In genomic region chr1:58448396-58448795, GRCm38 (mm10) we compare ENCODE assay signal across 22 mouse cellular contexts. TPM values are rescaled to one million over a fixed set of nuclear protein-coding genes. Genes with fewer than 3 reads are reported as not detected.
DNase-seq lines count a peak whose midpoint lies in the region; ATAC-seq and TF ChIP-seq lines count a peak whose summit lies in the region.
"Had no signal": no experiment of that assay in that cellular context is flagged by ENCODE, and none has a peak within 500 bp of the region (broad histone marks: within the 10 kb centered on the region; RNA-seq: fewer than 3 reads in every experiment).

No protein-coding gene starts in this region.

- TF ChIP-seq CTCF in lung, postnatal 0 days (IDR thresholded peaks at IDR 0.05) = 0 out of 2 replicates have a peak, but pooled peaks have one; percentile 10
- TF ChIP-seq CTCF in Patski (IDR thresholded peaks at IDR 0.05) = peak; percentile 49

- H3K4me1 ChIP-seq in lung, postnatal 0 days (ENCODE audit: insufficient read depth, low read depth, low read length) = no peaks in the 10 kb centered on the region
- peaks cover 20% of the 10 kb centered on the region for H3K4me1 ChIP-seq in limb, embryonic 10.5 days

- 0 out of 2 replicates have a peak, but pooled peaks cover 3% of the 10 kb centered on the region for H3K36me3 ChIP-seq in lung, postnatal 0 days (ENCODE audit: insufficient read depth, low read length)
- H3K36me3 ChIP-seq in limb, embryonic 10.5 days = peaks cover 66% of the 10 kb centered on the region

- no peaks in the 10 kb centered on the region for H3K9me3 ChIP-seq in lung, postnatal 0 days (ENCODE audit: low read length)
- H3K9me3 ChIP-seq in limb, embryonic 10.5 days (replicated peaks) = no peaks in the 10 kb centered on the region
- H3K9me3 ChIP-seq: forebrain, embryonic 13.5 days; heart, embryonic 10.5 days; hindbrain, embryonic 15.5 days; intestine, embryonic 15.5 days; kidney, embryonic 15.5 days had no signal

- no peak overlapping the region for H3K4me3 ChIP-seq in lung, postnatal 0 days (ENCODE audit: low read depth, low read length)
- no peak overlapping the region for H3K4me3 ChIP-seq in limb, embryonic 10.5 days
- H3K4me3 ChIP-seq: forebrain, embryonic 13.5 days; heart, embryonic 10.5 days; hindbrain, embryonic 15.5 days; intestine, embryonic 15.5 days; kidney, embryonic 15.5 days had no signal

- no peak overlapping the region for H3K9ac ChIP-seq in lung, postnatal 0 days (replicated peaks; ENCODE audit: low read depth)
- H3K9ac ChIP-seq: forebrain, embryonic 13.5 days; hindbrain, embryonic 15.5 days; intestine, embryonic 15.5 days; kidney, embryonic 15.5 days had no signal

- in situ Hi-C loops in Patski (cut with MboI; ENCODE audit: low pct_unique_long_range_greater_than_20kb) = no loop called here

- no peak for TF ChIP-seq EP300 in lung, postnatal 0 days (IDR thresholded peaks at IDR 0.05)

- H3K4me2 ChIP-seq in lung, postnatal 0 days (replicated peaks; ENCODE audit: low read depth, low read length) = no peak overlapping the region
- H3K4me2 ChIP-seq: forebrain, embryonic 13.5 days; hindbrain, embryonic 15.5 days; intestine, embryonic 15.5 days; kidney, embryonic 15.5 days had no signal

- CTCF ChIA-PET in Patski (lab: Charles Lee) = no interaction called here

- no peak overlapping the region for H3K27ac ChIP-seq in lung, postnatal 0 days (ENCODE audit: low read length)
- H3K27ac ChIP-seq in limb, embryonic 10.5 days = no peak overlapping the region
- H3K27ac ChIP-seq: forebrain, embryonic 13.5 days; heart, embryonic 10.5 days; hindbrain, embryonic 15.5 days; intestine, embryonic 15.5 days; kidney, embryonic 15.5 days had no signal

- ATAC-seq in lung, postnatal 0 days = no peak
- no peak for ATAC-seq in Patski
- ATAC-seq in frontal cortex, adult (ENCODE audit: low TSS enrichment) = no peak
- ATAC-seq: forebrain, embryonic 13.5 days; intestine, embryonic 15.5 days had no signal

- peak; percentile 10 for DNase-seq in embryo, embryonic 10 days (ENCODE audit: low spot score)
- DNase-seq in embryo, embryonic 10.5 days (ENCODE audit: low spot score) = no peak
- DNase-seq in lung, postnatal 0 days (ENCODE audit: low spot score) = no peak
- DNase-seq in lung, postnatal 10 days = no peak
- DNase-seq in Patski (ENCODE audit: low read depth, low spot score) = no peak
- no peak for DNase-seq in limb, embryonic 10.5 days (ENCODE audit: low spot score)
- DNase-seq: adrenal gland, postnatal 10 days; cerebellum, adult 2 months; cerebellum, postnatal 25 days; kidney, postnatal 4 days; layer of hippocampus, adult 9-11 months; left cerebral cortex, postnatal 4 days; lung, postnatal 14 days; midbrain, embryonic 14.5 days; thymus, postnatal 36 days had no signal

- POLR2A ChIA-PET in Patski (lab: Charles Lee) = no interaction called here

- H3K27me3 ChIP-seq in lung, postnatal 0 days (replicated peaks; ENCODE audit: insufficient read depth, low read length) = no peaks in the 10 kb centered on the region
- H3K27me3 ChIP-seq in Patski = no peaks in the 10 kb centered on the region
- no peaks in the 10 kb centered on the region for H3K27me3 ChIP-seq in limb, embryonic 10.5 days (ENCODE audit: low read depth, poor library complexity, severe bottlenecking)
- H3K27me3 ChIP-seq: CH12.LX; forebrain, embryonic 13.5 days; hindbrain, embryonic 15.5 days; intestine, embryonic 15.5 days; kidney, embryonic 15.5 days had no signal

- WGBS in lung, postnatal 0 days = 76% methylated on average over 7 of the region's 7 CpGs
- WGBS in limb, embryonic 10.5 days = 91% methylated on average over 7 of the region's 7 CpGs

RNA-seq across cellular contexts. Expression of gene Ppil3, which starts 3.1 kb away (rescaled TPM):
- polyA plus RNA-seq in lung, postnatal 0 days (2015; fragmentation: Nextera tagmentation; extraction: Ambion mirVana) = 31.3 and 35.1 TPM in 2 replicates
- polyA plus RNA-seq in Patski (2021) = 56.3 TPM
- 61.5 and 64.8 TPM in 2 replicates for polyA plus RNA-seq in limb, embryonic 10.5 days (2016; fragmentation: Nextera tagmentation; extraction: Ambion mirVana)

RNA-seq across cellular contexts. Expression of gene Nif3l1, which starts 3.4 kb away (rescaled TPM):
- polyA plus RNA-seq in lung, postnatal 0 days (2015; fragmentation: Nextera tagmentation; extraction: Ambion mirVana) = 13.0 and 14.9 TPM in 2 replicates
- polyA plus RNA-seq in Patski (2021) = 25.5 TPM
- 77.7 and 86.3 TPM in 2 replicates for polyA plus RNA-seq in limb, embryonic 10.5 days (2016; fragmentation: Nextera tagmentation; extraction: Ambion mirVana)

RNA-seq across cellular contexts. Expression of gene Clk1, which starts 24.5 kb away (rescaled TPM):
- polyA plus RNA-seq in lung, postnatal 0 days (2015; fragmentation: Nextera tagmentation; extraction: Ambion mirVana) = 236 and 247 TPM in 2 replicates
- 109 TPM for polyA plus RNA-seq in Patski (2021)
- 111 and 153 TPM in 2 replicates for polyA plus RNA-seq in limb, embryonic 10.5 days (2016; fragmentation: Nextera tagmentation; extraction: Ambion mirVana)

RNA-seq across cellular contexts. Expression of gene Bzw1, which starts 55.7 kb away (rescaled TPM):
- 201 and 206 TPM in 2 replicates for polyA plus RNA-seq in lung, postnatal 0 days (2015; fragmentation: Nextera tagmentation; extraction: Ambion mirVana)
- polyA plus RNA-seq in Patski (2021) = 205 TPM
- polyA plus RNA-seq in limb, embryonic 10.5 days (2016; fragmentation: Nextera tagmentation; extraction: Ambion mirVana) = 419 and 449 TPM in 2 replicates

RNA-seq across cellular contexts. Expression of gene Orc2, which starts 56.5 kb away (rescaled TPM):
- 11.4 and 12.4 TPM in 2 replicates for polyA plus RNA-seq in lung, postnatal 0 days (2015; fragmentation: Nextera tagmentation; extraction: Ambion mirVana)
- 31.8 TPM for polyA plus RNA-seq in Patski (2021)
- 50.1 and 55.6 TPM in 2 replicates for polyA plus RNA-seq in limb, embryonic 10.5 days (2016; fragmentation: Nextera tagmentation; extraction: Ambion mirVana)
